Mouse (Mus musculus) testis, postnatal 14 days (tissue): Measurements from ENCODE around the gene Plcg1.

Experiments
- DNase-seq: peaks from one replicate; pipeline ENCODE4 v3.0.0; 2021; ENCODE audit warnings: low spot score

Plcg1 gene

GRCm38 (mm10) chr2:160735706-160736310 lies 4.7 kb downstream of the Plcg1 start:
- DNase-seq = no peak

DNA sequence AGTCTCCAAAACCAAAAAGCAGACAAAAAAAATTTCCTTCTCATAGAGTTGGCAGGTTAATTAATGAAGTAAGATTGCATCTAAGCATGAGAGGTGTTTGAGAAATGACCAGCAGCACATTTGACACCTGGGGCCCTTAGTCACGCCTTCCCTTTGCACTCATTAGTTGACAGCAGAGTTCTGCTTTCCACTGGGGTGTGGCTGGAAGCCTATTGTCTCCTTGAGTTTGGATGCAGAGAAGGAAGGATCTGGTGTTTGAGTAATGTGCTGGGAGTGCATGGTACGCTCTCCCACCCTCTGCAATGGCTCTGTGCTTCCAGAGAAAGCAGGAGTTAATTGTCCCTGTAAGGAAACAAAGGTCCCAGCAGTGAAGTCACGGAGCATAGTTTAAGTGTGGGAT lies 5.4 kb downstream of the Plcg1 start:
- no peak for DNase-seq

GRCm38 (mm10) chr2:160738354-160738753 lies 7.3 kb downstream of the Plcg1 start:
- DNase-seq = no peak

DNA sequence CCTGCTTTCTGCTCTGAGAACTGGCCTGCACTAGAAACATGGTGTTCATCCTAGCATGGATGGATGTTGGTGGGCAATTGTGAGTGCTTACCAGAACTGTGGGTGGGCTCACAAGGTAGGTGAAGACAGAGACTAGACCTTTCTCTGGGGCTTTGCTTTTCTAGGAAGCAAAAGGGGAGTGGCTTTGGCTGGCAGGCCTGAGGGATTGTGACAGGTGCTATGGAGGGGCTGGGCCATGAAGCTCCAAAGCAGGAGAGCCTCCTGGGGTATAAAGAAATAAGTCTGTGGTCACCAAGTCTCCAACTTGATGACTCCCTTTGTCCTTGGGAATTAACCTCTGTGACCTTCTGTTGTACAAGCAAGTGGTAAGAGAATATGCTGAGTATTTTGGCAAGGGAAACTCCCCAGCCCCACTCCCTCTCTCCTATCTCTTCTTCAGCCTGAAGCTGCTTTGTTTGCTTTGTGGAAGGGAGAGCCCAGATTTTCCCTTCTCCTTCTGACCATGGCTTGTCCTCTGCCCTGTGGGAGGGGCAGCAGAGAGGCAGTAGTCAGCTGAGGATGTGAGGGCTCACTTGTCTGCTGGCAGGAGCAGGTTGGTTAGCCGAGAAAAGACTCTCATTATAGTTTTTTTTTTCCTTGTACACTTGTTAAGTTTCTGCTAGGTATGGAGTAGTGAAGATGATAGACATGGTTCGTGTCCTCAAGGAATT lies 8.7 kb downstream of the Plcg1 start:
- DNase-seq = peak; percentile 27

- no peak for DNase-seq
These were observed 9.5 kb downstream of the Plcg1 start for GRCm38 (mm10) chr2:160740521-160741156.

- DNase-seq = no peak
These were observed 10.5 kb downstream of the Plcg1 start for GRCm38 (mm10) chr2:160741580-160741979.

DNA sequence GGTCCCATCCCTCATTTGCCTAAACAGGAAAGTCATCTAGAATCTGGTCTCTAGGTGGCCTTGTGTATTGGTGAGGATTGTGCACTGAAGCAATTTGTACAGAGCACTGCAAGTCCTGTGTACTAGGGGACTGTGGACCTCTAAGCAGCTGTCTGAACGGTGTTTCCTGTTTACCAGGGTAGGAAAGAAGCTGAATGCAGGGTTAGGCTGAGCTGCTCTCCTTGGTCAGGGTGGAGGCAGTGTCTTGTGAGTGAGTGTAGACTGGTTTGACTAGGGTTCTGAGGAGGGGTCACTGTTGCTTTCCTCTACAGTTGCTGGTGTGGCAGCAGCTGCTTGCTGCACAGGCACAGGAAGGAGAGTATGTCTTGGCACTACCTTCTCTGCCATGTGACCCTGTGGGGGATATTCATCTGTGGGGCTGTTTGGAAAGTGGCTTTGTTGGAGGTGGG lies 11.1 kb downstream of the Plcg1 start:
- DNase-seq = no peak

- DNase-seq = peak; percentile 42
These were observed 13.1 kb downstream of the Plcg1 start for GRCm38 (mm10) chr2:160744040-160744822.

- no peak for DNase-seq
These were observed 13.7 kb downstream of the Plcg1 start for GRCm38 (mm10) chr2:160744823-160745210.

DNA sequence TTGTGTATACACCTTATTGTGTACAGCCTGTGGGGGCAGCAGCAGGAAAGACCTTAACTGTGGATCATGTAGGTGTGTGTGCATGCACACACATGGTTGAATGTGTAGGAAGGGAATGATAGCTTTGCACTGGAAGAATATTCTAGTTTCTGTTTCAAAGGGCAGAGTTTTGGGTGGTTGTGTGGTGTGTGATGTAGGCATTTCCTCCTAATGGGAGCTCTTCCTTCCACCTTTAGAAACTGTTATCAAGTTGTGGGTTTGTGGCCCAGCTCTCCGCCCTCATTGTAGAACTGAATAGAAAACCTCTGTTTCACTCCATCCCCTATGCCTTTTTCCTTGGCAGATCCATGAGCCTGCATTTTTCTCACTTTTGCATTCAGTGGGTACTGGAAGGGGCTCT lies 14.4 kb downstream of the Plcg1 start:
- DNase-seq = no peak

DNA sequence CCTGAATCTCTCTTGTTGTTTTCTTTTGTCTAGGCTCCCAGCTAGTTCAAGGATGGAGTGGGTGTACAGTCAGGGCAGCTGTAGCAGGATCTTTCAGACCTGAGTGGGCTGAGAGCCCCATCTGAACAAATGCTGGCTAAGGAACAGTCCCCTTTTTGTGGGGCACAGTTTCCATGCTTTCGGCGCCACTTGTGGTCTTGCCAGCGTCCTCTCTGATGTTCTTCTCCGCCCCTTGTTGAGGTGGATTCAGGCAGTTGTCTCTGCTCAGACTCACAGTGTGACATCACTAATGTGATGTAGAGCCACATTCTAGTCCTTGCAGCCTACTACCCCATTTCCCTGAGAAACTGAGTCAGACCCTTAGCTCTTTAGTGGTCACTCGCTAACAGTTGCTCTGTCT lies 15.5 kb downstream of the Plcg1 start:
- DNase-seq = no peak

GRCm38 (mm10) chr2:160747075-160747474 lies 16.0 kb downstream of the Plcg1 start:
- no peak for DNase-seq

GRCm38 (mm10) chr2:160756583-160757203 lies 25.6 kb downstream of the Plcg1 start:
- DNase-seq = no peak

GRCm38 (mm10) chr2:160760433-160761184 lies 29.5 kb downstream of the Plcg1 start:
- no peak for DNase-seq

DNA sequence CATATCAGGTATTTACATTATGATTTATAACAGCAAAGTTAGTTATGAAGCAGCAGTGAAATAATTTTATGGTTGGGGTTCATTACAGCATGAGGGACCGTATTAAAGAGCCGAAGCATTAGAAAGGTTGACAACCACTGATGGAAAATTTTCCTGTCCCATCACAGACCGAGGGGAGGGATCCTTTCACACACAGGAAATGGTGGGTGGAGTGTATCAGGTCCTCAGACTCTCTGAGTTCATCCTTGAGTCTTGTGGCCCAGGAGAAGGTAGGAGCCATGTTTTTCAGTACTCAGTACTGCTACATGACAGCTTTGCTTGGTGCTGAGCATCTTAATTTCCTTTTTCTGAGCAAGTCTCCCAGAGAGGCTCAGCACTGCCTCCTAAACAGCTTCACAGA lies 32.7 kb downstream of the Plcg1 start:
- DNase-seq = no peak

GRCm38 (mm10) chr2:160764386-160764785 lies 33.3 kb downstream of the Plcg1 start:
- no peak for DNase-seq

DNA sequence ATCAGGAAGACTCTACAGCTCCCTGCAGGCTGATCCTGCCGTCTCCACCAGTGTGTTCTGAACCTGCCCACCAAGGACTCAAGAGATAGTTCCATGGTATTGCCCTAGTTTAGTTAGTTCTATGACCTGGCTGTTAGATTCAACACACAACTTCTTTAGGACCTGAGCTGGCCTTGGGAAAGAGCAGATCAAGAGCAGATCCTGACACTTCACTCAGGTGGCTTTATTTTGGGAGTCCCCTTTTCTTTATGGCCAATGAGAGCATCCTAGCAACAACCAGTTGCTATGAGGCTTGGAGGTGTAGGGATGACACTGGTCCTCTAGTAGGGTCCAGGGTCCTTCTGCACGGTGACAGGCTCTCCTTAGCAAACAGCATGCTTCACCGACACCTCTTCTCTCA lies 34.0 kb downstream of the Plcg1 start:
- no peak for DNase-seq

DNA sequence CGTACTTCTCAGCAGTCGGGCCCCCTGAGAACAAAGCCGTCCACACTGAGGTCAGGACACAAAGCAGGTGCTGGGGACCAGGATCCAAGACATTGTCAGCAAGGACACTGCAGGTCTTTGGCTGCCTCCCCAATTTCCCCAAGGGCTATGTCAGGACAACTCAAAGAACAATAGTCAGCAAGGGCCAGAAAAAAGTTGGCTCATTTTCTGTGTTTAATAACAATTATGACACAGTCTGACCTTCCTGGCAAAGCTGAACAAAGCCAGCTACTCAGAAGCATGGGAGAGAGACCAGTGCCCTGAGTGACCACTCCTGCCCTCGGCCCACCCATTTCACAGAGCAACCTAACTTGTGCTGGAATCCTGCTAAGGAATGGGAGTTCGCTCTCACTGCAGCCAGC lies 35.3 kb downstream of the Plcg1 start:
- peak; percentile 73 for DNase-seq

GRCm38 (mm10) chr2:160767201-160767600 lies 36.1 kb downstream of the Plcg1 start:
- DNase-seq = no peak

GRCm38 (mm10) chr2:160768097-160768695 lies 37.1 kb downstream of the Plcg1 start:
- no peak for DNase-seq

DNA sequence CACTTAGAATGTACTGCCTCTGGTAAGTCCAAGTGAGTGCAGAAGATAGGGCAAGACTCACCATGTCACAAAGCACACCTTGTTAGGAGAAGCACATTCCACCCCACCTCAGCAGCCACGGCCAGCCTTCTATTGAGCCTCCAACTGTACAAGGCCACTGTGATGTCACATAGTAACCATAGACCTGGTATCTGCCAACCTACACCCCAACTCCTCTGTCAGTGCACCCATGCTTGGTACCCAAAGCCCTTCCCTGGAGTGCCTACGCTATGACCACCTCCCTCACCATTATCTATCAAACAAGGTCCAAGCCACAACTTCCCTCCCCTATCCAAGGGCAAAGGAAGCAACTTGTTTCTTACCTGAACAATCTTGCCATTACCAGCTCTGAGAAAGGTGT lies 37.9 kb downstream of the Plcg1 start:
- DNase-seq = no peak
